Mouse (Mus musculus): ENCODE measurements around the gene Pla2g10. TPM values are rescaled to one million over a fixed set of nuclear protein-coding genes. Genes with fewer than 3 reads are reported as not detected.
"Not testable (repeated sequence)": the region's sequence is repeated elsewhere in the genome, so short reads cannot be mapped to it uniquely, and the experiment has no call there.

Pla2g10 gene
- polyA plus RNA-seq, 1 experiment from 2014 or later, result 1.1 TPM

DNA sequence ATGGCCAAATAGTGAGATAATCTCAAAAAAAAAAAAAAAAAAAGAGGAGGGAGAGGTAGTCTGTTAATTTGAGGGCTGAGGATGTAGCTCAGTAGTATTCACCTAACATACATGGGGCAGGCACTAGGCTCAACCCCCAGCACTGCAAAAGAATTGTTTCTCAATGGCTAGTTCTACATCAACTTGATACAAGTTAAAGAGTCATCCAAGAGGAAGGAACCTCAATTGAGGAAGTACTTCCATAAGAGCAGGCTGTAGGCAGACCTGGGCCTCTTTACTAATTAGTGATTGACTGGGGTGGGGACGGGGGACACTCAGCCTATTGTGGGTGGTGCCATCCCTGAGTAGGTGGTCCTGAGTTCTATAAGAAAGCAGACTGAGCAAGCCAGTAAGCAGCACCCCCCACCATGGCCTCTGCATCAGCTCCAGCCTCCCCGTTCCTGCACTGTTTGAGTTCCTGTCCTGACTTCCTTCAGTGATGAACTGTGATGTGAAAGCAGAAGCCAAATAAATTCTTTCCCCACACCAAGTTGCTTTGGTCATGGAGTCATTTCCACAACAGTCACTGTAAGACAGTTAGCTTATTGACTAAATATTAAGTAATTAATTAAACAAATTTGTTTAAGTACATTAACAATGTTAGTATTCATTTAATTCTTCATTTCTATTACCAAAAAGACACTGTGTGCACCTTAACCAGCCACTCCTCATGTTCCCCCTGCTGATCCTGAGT is 13.8 kb downstream of the Pla2g10 start:
- Histone ChIP-seq H3K4me2 (no peak overlapping the region), H3K4me1 (replicated peaks) (no peaks in the 10 kb centered on the region), H3K27me3 (no peaks in the 10 kb centered on the region), H3K36me3 (no peaks in the 10 kb centered on the region), H3K4me3 (no peak overlapping the region), H3K27ac (no peak overlapping the region), H3K9ac (no peak overlapping the region), H3K9me3 (no peaks in the 10 kb centered on the region)
- ATAC-seq (ENCODE audit: low FRiP score), result no peak
- WGBS, result 97% methylated on average over 2 of the region's 2 CpGs

DNA sequence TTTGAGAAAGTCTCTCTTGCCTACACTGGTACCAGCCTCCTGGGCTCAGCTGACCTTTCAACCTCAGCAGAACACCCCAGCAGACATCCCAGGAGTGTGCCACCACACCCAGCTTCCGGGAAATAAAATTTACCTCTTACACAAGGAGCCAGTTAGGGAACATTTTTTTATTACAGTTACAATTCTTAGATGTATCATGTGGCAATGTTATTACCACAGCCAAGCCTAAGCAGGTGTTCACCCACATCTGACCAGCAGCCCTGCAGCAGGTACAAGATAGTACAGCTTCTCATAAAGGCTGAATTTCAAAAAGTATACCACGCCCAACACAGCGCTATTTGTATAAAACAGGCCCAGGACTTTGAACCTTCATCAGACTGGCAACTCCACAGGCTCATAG is 15.9 kb downstream of the Pla2g10 start:
- ATAC-seq (ENCODE audit: low FRiP score), result no peak
- H3K27me3 ChIP-seq, result no peaks in the 10 kb centered on the region
- no peak overlapping the region for H3K27ac ChIP-seq
- H3K9me3 ChIP-seq, result no peaks in the 10 kb centered on the region
- 91% methylated on average over 3 of the region's 3 CpGs for WGBS
- H3K36me3 ChIP-seq, result no peaks in the 10 kb centered on the region
- no peak overlapping the region for H3K4me2 ChIP-seq
- H3K4me3 ChIP-seq, result no peak overlapping the region
- H3K4me1 ChIP-seq (replicated peaks), result no peaks in the 10 kb centered on the region
- H3K9ac ChIP-seq, result no peak overlapping the region

DNA sequence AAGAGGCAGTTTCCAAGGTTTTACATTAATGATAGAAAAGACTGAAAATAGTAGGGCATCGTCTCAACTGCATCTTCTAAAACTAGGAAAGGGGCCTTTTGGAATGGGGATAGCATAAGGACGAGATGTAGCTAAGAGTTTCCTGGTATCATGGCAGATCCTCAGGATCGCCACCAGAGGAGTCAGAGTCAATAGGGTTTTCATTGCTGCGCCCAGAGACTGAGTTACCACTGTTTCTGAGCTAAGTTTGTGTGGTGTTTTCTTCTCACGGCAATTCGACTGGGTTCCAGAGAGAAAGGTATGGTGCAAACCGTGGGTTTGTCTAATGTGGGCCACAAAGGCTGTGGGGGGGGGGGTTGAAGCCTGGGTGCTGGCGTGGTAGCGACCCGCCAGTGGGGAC is 26.1 kb downstream of the Pla2g10 start:
- Histone ChIP-seq H3K9me3 (no peaks in the 10 kb centered on the region), H3K4me1 (replicated peaks) (no peaks in the 10 kb centered on the region), H3K36me3 (peaks cover 63% of the 10 kb centered on the region), H3K27me3 (no peaks in the 10 kb centered on the region), H3K9ac (no peak overlapping the region), H3K27ac (no peak overlapping the region), H3K4me3 (no peak overlapping the region), H3K4me2 (no peak overlapping the region)
- ATAC-seq (ENCODE audit: low FRiP score), result no peak
- 96% methylated on average over 10 of the region's 10 CpGs for WGBS

DNA sequence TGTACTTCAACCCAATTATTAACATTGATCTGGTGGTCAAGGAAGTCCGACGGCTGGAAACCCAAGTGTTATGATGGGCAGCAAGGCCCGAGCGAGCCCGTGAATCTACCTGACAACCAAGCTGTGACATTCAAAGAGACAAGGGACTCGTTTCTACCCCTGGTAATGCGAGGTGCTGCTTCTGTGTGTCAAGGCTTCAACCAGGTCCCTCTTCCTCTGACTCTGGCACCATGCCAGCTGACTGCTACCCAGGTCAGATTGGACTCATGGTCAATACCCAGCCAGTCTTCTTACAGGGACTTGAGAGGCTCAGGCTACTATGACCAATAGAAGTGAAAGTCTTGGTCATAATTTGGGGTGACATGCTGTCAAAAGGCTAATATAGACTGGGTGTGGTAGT is 28.6 kb downstream of the Pla2g10 start:
- Histone ChIP-seq H3K9ac (no peak overlapping the region), H3K36me3 (peaks cover 79% of the 10 kb centered on the region), H3K4me1 (replicated peaks) (no peaks in the 10 kb centered on the region), H3K27me3 (no peaks in the 10 kb centered on the region), H3K4me3 (no peak overlapping the region), H3K4me2 (no peak overlapping the region), H3K27ac (no peak overlapping the region), H3K9me3 (no peaks in the 10 kb centered on the region)
- 97% methylated on average over 7 of the region's 7 CpGs for WGBS
- ATAC-seq (ENCODE audit: low FRiP score), result no peak

DNA sequence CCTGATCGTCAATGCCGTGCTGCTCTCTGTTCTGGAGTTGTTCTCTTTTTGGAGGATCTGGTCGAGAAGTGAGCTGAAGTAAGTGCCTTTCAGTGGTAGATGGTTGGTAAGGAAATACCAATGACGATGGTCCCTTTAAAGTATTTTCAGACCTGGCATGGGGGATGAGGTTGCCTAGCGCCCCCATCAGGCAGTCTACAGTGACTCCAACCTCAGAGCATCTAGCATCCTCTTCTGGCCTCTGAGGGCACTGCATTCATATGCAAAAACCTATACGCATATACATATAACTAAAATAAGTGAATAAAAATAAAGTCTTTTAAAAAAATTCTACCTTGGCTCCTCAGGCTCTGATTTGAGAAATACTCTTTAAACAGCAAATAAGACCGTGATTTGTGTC is 31.8 kb downstream of the Pla2g10 start:
- peaks cover 89% of the 10 kb centered on the region for H3K36me3 ChIP-seq

DNA sequence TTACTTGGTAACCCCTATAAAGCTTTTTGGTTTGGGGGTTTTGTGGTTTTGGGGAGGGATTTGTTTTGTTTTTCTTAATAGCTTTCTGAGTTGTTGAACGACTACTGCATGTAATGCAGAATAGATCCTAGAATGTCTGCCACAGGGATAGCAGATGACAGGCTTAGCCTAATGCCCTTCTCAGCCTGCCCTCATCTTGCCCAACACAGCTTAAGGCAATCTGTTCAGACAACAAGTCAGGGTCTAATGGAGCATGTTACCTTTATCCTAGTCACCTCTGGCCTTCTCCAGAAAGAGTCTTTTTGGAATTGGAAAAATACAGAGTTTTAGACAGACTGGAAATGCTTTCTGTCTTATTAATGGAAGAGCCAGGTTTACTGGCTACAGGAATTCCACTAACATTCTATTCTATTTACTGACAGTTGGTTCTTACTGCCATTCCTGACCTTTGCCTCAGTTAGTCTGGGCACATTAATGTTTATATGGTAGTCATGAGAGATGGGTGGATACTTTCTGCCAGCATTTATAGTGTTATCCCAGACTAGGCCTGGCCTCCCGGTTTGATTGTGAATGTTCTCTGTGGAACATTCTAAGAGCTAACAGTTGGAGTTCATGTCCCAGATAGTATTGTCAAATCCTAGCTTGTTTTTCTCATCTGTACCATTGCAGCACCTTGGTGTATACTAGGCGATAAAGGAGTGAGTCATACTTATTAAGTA is 52.0 kb downstream of the Pla2g10 start:
- Histone ChIP-seq H3K4me2 (no peak overlapping the region), H3K36me3 (peaks cover 31% of the 10 kb centered on the region), H3K9me3 (no peaks in the 10 kb centered on the region), H3K9ac (no peak overlapping the region), H3K27ac (no peak overlapping the region), H3K27me3 (no peaks in the 10 kb centered on the region), H3K4me3 (no peak overlapping the region), H3K4me1 (replicated peaks) (no peaks in the 10 kb centered on the region)
- WGBS, result 92% methylated on average over 3 of the region's 3 CpGs
- no peak for ATAC-seq (ENCODE audit: low FRiP score)

More for the DNA sequence above, 31.8 kb downstream of the Pla2g10 start:
- Histone ChIP-seq H3K4me3 (no peak overlapping the region), H3K27me3 (no peaks in the 10 kb centered on the region), H3K4me1 (replicated peaks) (no peaks in the 10 kb centered on the region), H3K4me2 (no peak overlapping the region), H3K9me3 (no peaks in the 10 kb centered on the region), H3K9ac (no peak overlapping the region), H3K27ac (no peak overlapping the region)
- 93% methylated on average over 7 of the region's 7 CpGs for WGBS
- no peak for ATAC-seq (ENCODE audit: low FRiP score)

DNA sequence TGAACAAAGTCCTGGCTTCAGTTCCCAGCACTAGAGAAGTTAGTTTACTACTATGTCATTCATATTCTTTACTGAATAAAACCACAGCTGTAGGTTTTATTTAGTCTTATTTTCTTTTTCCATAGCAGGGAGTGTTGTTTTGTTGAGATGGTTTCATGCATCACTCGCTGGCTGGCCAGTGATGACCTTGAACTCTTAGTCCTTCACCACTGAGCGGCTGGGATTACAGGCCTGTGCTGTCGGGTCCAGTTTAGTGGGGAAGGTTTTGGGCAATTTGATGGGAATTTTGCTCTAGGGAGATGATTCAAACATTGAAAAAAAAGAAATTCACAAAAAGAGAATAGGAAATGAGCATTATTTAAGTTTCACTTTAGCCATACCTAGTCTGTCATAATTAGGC is 56.3 kb downstream of the Pla2g10 start:
- Histone ChIP-seq H3K9ac (no peak overlapping the region), H3K4me1 (replicated peaks) (peaks cover 18% of the 10 kb centered on the region), H3K36me3 (peaks cover 22% of the 10 kb centered on the region), H3K4me3 (no peak overlapping the region), H3K27me3 (no peaks in the 10 kb centered on the region), H3K27ac (no peak overlapping the region), H3K4me2 (no peak overlapping the region), H3K9me3 (no peaks in the 10 kb centered on the region)
- no peak for ATAC-seq (ENCODE audit: low FRiP score)
- 93% methylated on average over 3 of the region's 3 CpGs for WGBS

DNA sequence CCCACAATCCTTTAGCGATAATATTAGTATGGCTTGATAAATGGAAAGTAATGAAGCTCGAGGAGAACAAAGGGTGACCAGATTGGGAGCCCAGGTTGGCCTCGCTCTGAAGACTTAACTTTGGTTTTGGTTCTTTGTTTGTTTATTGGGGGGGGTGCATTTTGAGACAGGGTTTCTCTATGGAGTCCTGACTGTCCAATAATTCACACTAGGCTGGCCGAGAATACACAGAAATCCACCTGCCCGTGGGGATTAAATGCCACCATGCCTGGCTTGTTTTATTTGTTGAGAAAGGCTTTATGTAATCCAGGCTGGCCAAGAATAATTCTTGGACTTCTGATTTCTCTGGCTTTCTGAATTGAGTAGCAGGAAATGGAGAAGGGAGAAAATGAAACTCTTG is 57.7 kb downstream of the Pla2g10 start:
- peak overlapping the region; percentile 94 for H3K4me3 ChIP-seq
- no peak overlapping the region for H3K27ac ChIP-seq
- no peaks in the 10 kb centered on the region for H3K27me3 ChIP-seq
- peak overlapping the region; percentile 83 for H3K4me2 ChIP-seq
- no peak for ATAC-seq (ENCODE audit: low FRiP score)
- no peaks in the 10 kb centered on the region for H3K9me3 ChIP-seq
- H3K4me1 ChIP-seq (replicated peaks), result peaks cover 22% of the 10 kb centered on the region
- no peak overlapping the region for H3K9ac ChIP-seq
- H3K36me3 ChIP-seq, result peaks cover 15% of the 10 kb centered on the region
- 79% methylated on average over 5 of the region's 5 CpGs for WGBS

DNA sequence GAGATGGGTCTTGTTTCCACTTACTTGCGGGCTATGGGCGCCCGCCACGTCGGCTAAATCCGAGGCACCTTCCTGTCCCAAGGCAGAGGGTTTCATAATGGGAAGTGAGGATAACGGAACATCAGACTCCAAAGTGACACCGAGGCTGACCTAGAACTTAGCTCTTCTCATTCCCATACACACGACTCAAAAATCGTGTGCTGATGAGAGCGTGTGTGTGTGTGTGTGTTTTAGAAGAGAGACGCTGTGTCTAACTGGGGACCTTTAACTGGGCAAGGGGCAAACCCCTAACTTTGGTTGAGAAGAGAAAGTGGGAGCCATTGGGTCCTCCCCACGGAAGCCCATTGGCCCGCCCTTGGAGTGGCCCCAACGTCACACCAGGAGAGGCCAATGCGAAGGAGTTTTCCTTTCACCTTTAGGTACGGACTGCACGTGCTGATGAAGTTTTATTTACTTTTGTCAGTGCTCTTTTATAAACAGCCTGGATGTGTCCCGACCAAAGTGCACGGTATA is 58.3 kb downstream of the Pla2g10 start:
- H3K4me3 ChIP-seq, result peak overlapping the region; percentile 94
- peak overlapping the region; percentile 96 for H3K9ac ChIP-seq
- H3K4me2 ChIP-seq, result peak overlapping the region; percentile 83
- H3K36me3 ChIP-seq, result peaks cover 9% of the 10 kb centered on the region
- peak; percentile 2 for ATAC-seq (ENCODE audit: low FRiP score)
- H3K27ac ChIP-seq, result peak overlapping the region; percentile 89
- no peaks in the 10 kb centered on the region for H3K9me3 ChIP-seq
- no peaks in the 10 kb centered on the region for H3K27me3 ChIP-seq
- WGBS, result 2% methylated on average over 20 of the region's 20 CpGs
- H3K4me1 ChIP-seq (replicated peaks), result peaks cover 23% of the 10 kb centered on the region

DNA sequence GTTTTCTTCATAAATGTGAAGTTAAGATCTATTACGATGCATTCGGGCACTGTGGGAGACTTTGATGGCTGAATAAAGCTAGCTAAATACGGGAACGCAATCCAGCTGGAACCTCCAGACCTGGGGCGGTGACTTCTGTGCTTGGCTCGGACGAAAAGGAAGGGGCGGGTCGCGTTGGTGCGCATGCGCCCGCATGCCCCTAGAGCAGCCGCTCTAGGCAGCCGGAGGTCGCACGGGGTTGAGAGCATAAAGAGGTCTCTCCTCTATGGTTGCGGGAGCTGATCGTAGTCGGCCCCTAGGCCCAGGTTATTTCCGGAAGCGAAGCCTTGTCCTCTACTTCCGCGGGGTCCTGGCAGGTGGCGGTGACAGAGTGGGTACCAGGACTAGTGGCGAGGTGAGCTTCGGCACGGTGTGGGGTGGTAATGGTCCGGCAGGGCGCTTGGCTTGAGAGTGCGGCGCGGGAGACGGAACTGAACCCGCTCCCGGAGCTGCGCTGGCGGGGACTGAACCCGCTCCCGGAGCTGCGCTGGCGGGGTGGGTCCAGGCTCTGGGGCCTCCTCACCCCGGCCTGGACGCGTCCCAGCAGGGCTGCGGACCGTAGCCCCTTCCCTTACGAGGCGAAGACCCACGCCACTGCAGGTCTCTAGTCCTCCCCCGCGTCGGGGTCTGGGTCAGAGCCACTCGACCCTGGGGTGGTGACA is 58.9 kb downstream of the Pla2g10 start, which contains the start of the genes Bfar and 3110001I22Rik:
TSS of gene Bfar (plus strand) at position 174 of the 701 bp plus-strand sequence.
TSS of gene 3110001I22Rik (plus strand) at position 245 of the 701 bp plus-strand sequence.
- Histone ChIP-seq H3K27ac (peak within 1 kb of the TSS; percentile 89), H3K36me3 (peaks cover 3% of the 10 kb centered on the region), H3K27me3 (no peaks in the 10 kb centered on the region), H3K4me2 (peak within 1 kb of the TSS; percentile 83), H3K9ac (peak within 1 kb of the TSS; percentile 96), H3K4me3 (peak within 1 kb of the TSS; percentile 94), H3K4me1 (replicated peaks) (peaks cover 29% of the 10 kb centered on the region), H3K9me3 (no peaks in the 10 kb centered on the region)
- WGBS, result under 1% methylated on average over 54 of the region's 54 CpGs
- peak; percentile 92 for ATAC-seq (ENCODE audit: low FRiP score)

DNA sequence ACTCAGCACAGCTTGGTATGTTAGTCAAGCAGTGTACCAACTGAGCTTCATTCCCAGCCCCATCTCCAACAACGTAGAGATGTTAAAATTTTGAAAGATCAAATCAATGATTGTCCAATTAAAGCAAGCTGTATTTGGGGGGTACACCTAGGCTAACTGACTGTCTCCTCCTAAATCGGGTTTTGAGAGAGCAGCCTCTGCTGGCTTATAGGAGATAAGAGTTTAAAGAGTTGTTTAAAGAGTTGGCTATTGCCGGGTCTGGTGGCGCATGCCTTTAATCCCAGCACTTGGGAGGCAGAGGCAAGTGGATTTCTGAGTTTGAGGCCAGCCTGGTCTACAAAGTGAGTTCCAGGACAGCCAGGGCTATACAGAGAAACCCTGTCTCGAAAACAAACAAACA is 59.9 kb downstream of the Pla2g10 start:
- 78% methylated on average over 5 of the region's 5 CpGs for WGBS
- peak overlapping the region; percentile 58 for H3K4me2 ChIP-seq

DNA sequence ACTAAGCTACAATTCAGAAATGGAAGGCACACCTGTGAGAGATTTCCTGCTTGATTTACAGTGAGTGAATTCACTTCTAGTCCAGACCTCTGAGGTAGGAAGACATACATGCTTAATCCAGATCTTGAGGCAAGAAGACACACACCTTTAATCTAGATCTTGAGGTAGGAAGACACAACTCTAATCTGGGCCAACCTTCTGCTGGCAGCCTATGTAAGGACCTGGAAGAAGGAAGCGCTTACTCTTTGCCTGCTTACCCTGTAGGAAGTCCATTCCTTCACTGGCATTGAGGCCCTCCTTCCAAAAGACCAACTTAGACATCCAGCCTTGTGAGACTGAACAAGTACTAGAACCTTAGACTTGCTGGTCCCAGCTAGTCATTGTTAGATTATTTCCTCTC is 61.5 kb downstream of the Pla2g10 start:
- no peak overlapping the region for H3K4me2 ChIP-seq
- WGBS, result 97% methylated on average over 1 of the region's 1 CpGs
- H3K36me3 ChIP-seq, result peaks cover 11% of the 10 kb centered on the region
- H3K9ac ChIP-seq, result no peak overlapping the region
- H3K27me3 ChIP-seq, result no peaks in the 10 kb centered on the region
- no peaks in the 10 kb centered on the region for H3K9me3 ChIP-seq
- ATAC-seq (ENCODE audit: low FRiP score), result no peak
- H3K27ac ChIP-seq, result no peak overlapping the region
- peaks cover 30% of the 10 kb centered on the region for H3K4me1 ChIP-seq (replicated peaks)
- no peak overlapping the region for H3K4me3 ChIP-seq

More for the DNA sequence above, 59.9 kb downstream of the Pla2g10 start:
- H3K27ac ChIP-seq; H3K36me3 ChIP-seq; H3K9ac ChIP-seq; H3K9me3 ChIP-seq; ATAC-seq (ENCODE audit: low FRiP score); H3K27me3 ChIP-seq: not testable (repeated sequence)
- Histone ChIP-seq H3K4me3 (peak overlapping the region; percentile 94), H3K4me1 (replicated peaks) (peaks cover 30% of the 10 kb centered on the region)
